Mouse (Mus musculus) kidney, embryonic 14.5 days (tissue): ENCODE results near the gene Dock1. TPM values are rescaled to one million over a fixed set of nuclear protein-coding genes. Genes with fewer than 3 reads are reported as not detected.

Source experiments
- ATAC-seq: fragments of 200-750 bp; cut with Nextera tagmentation; 2 replicates; pipeline ENCODE4 v1.8.0; 2017; ENCODE audit warnings: moderate number of reproducible peaks, mild to moderate bottlenecking, moderate TSS enrichment, moderate library complexity; ENCODE audit not compliant: low FRiP score, low TSS enrichment
- H3K27ac ChIP-seq: fragments of 300-500 bp; sonication (generic); 2 replicates; pipeline ENCODE4 v1.5.1; 2014; ENCODE audit warnings: low read depth, mild to moderate bottlenecking, low read length, moderate library complexity, mixed read lengths
- H3K27me3 ChIP-seq: fragments of 300-500 bp; sonication (generic); 2 replicates; pipeline ENCODE4 v1.6.1; 2014; ENCODE audit warnings: mild to moderate bottlenecking, low read length; ENCODE audit not compliant: control insufficient read depth, insufficient read depth
- H3K36me3 ChIP-seq: fragments of 300-500 bp; sonication (generic); 2 replicates; pipeline ENCODE4 v1.6.1; 2014; ENCODE audit warnings: low read length, mixed read lengths; ENCODE audit not compliant: control insufficient read depth, insufficient read depth
- H3K4me1 ChIP-seq: fragments of 300-500 bp; sonication (generic); 2 replicates; pipeline ENCODE4 v1.6.1; 2014; ENCODE audit warnings: low read length, mixed read lengths; ENCODE audit not compliant: control insufficient read depth, insufficient read depth
- H3K4me2 ChIP-seq: fragments of 300-500 bp; sonication (generic); replicated peaks from 2 replicates; pipeline ENCODE4 v1.6.1; 2014; ENCODE audit warnings: low read depth, mild to moderate bottlenecking, low read length
- H3K4me3 ChIP-seq: fragments of 300-500 bp; sonication (generic); 2 replicates; pipeline ENCODE4 v1.5.1; 2014; ENCODE audit warnings: mild to moderate bottlenecking, low read length
- H3K9ac ChIP-seq: fragments of 300-500 bp; sonication (generic); 2 replicates; pipeline ENCODE4 v1.6.1; 2014; ENCODE audit warnings: low read depth, mild to moderate bottlenecking, low read length, moderate library complexity
- H3K9me3 ChIP-seq: fragments of 300-500 bp; sonication (generic); 2 replicates; pipeline ENCODE4 v1.6.1; 2016; ENCODE audit warnings: low read length; ENCODE audit not compliant: control insufficient read depth
- WGBS: fragments of 180-500 bp; shearing (Covaris S2); extraction: QIAGEN DNeasy Blood & Tissue Kit; methylation state at CpG from one replicate; pipeline ENCODE4 v1.1.7; 2014; 5-methylcytosine and 5-hydroxymethylcytosine counted together
- polyA plus RNA-seq: library from polyadenylated mRNA; unstranded; fragments of >200 nt; fragmentation: Nextera tagmentation; extraction: Ambion mirVana; gene quantifications from 2 replicates; pipeline ENCODE4 v1.2.1, GENCODE M21; 2014

Gene Dock1
- polyA plus RNA-seq, 1 experiment from 2014 or later, result 60.6 TPM

DNA sequence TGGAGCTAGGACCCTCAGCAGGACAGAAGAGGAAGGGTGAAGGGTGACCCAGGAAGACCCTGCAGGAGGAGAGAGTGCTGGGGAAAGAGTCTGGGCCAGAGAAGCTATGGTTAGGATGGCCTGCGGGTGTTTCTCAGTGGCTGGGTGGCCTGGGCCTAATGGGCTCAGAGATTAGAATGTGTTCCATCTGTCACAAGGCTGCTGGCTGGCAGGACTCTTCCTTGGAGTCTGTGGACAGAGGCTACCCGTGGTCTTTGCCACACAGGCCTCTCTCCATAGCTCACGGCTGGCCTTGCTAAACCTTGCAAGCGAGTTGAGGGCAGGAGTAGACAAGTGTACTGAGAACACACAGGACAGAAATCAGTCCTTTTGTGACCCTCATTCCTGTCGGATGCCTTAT, 32.0 kb downstream of the Dock1 start:
- no peak for ATAC-seq
- H3K9ac ChIP-seq, result no peak overlapping the region
- H3K9me3 ChIP-seq, result no peaks in the 10 kb centered on the region
- 87% methylated on average over 5 of the region's 5 CpGs for WGBS
- H3K27ac ChIP-seq, result no peak overlapping the region
- H3K4me2 ChIP-seq, result no peak overlapping the region
- H3K36me3 ChIP-seq, result no peaks in the 10 kb centered on the region
- no peak overlapping the region for H3K4me3 ChIP-seq
- H3K27me3 ChIP-seq, result no peaks in the 10 kb centered on the region
- H3K4me1 ChIP-seq, result peaks cover 35% of the 10 kb centered on the region; the same call in 1 of the 2 replicates

DNA sequence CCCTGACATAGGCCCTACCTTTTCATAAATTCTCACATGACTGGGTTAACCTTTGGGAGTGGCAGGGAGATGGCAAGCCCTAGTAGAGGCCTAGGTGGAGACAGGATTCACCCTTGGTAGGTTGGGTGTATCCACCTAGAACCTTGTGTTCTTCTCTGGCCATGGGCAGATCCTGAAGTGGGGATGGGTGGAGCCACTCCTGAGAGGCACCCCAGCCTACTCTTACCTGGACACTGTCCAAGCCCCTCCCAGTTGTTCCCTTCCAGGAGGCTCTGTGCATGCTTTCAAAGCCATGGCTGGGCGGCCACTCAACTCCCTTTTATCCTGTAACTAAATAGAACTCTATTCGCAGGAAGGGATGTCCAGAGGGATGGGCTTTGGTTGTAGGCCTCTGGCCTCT, 33.2 kb downstream of the Dock1 start:
- H3K27ac ChIP-seq, result no peak overlapping the region
- H3K9ac ChIP-seq, result no peak overlapping the region
- no peaks in the 10 kb centered on the region for H3K9me3 ChIP-seq
- no peak overlapping the region for H3K4me3 ChIP-seq
- no peak for ATAC-seq
- H3K27me3 ChIP-seq, result no peaks in the 10 kb centered on the region
- WGBS, result 63% methylated on average over 2 of the region's 2 CpGs
- H3K4me2 ChIP-seq, result no peak overlapping the region
- peaks cover 30% of the 10 kb centered on the region; the same call in 1 of the 2 replicates for H3K4me1 ChIP-seq
- H3K36me3 ChIP-seq, result no peaks in the 10 kb centered on the region

DNA sequence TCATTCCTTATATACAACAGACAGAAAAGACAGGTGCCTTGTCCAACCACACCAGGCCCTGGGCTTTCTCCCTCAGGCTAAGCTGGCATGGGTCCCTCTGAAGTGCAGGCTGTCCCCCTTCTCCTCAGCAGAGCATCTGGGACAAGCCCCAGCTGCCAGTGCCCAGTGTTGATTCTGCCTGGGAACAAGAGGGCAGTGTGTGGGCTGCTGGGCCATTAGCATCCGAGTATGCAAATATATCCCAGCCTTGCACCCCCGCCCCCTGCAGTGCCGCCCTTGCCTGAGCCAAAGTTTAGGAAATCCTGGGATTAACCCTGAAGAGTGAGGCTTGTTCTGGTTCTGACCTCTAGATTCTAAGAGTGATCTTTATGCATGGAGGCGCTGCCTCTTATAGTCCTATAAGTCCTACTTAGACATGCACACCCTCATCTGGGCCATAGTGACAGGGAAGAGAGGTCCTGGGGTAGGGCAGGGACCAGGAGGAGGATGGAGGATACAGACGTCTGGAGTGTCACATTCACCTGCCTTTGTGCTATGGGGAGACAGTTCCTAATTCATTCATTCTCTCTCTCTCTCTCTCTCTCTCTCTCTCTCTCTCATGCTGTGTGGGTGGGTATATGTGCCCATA, 38.9 kb downstream of the Dock1 start:
- no peak overlapping the region for H3K4me3 ChIP-seq
- 39% methylated on average over 5 of the region's 5 CpGs for WGBS
- H3K9ac ChIP-seq, result no peak overlapping the region
- ATAC-seq, result no peak; the same call in 1 of the 2 replicates
- H3K27me3 ChIP-seq, result no peaks in the 10 kb centered on the region
- no peaks in the 10 kb centered on the region for H3K9me3 ChIP-seq
- H3K27ac ChIP-seq, result no peak overlapping the region
- H3K4me2 ChIP-seq, result no peak overlapping the region
- no peaks in the 10 kb centered on the region for H3K36me3 ChIP-seq
- H3K4me1 ChIP-seq, result peaks cover 14% of the 10 kb centered on the region; the same call in 1 of the 2 replicates

DNA sequence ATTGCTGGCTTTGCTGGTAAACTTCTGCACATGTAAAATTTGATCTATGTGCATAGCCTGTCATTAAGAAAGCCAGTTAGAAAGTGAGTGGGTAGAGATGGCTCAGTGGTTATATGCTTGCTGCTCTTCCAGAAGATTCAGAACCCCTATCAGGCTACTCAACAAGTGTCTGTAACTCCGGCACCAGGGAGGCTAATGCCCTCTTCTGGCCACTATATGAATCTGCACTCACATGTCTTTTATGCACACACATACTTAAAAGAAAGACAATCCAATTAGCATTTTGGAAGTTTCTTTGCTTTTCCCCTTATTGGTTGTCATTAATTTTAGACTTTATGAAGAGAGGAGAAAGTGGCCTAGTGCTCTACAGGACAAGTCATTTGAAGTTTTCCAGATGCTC, 41.1 kb downstream of the Dock1 start:
- no peaks in the 10 kb centered on the region for H3K36me3 ChIP-seq
- no peak overlapping the region for H3K4me2 ChIP-seq
- 96% methylated on average over 1 of the region's 1 CpGs for WGBS
- H3K27me3 ChIP-seq, result no peaks in the 10 kb centered on the region
- H3K27ac ChIP-seq, result no peak overlapping the region
- H3K4me3 ChIP-seq, result no peak overlapping the region
- 0 out of 2 replicates have a peak, but pooled peaks cover 2% of the 10 kb centered on the region for H3K4me1 ChIP-seq
- no peak for ATAC-seq
- H3K9me3 ChIP-seq, result no peaks in the 10 kb centered on the region
- no peak overlapping the region for H3K9ac ChIP-seq

DNA sequence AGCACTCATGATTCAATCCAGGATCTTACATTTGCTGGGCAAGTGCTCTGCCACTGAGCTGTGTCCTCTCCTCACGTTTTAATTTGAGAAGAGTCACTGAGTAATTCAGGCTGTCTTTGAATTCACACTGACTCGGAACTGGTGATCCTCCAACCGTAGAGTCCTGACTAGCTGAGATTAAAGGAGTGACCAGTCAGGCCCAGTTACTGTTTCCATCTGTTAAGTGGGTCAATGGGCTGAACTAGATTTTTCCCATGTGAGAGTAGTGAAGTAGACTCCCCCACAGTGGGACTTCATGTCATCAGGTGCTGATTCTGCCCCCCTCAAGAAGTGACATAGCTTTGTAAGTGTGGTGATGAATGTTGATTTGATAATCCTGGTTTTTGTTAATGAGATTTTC, 49.0 kb downstream of the Dock1 start:
- Histone ChIP-seq H3K36me3 (no peaks in the 10 kb centered on the region), H3K4me3 (no peak overlapping the region), H3K4me1 (no peaks in the 10 kb centered on the region), H3K9ac (no peak overlapping the region), H3K27ac (no peak overlapping the region), H3K4me2 (no peak overlapping the region), H3K27me3 (no peaks in the 10 kb centered on the region), H3K9me3 (no peaks in the 10 kb centered on the region)
- 54% methylated on average over 3 of the region's 3 CpGs for WGBS
- ATAC-seq, result no peak

DNA sequence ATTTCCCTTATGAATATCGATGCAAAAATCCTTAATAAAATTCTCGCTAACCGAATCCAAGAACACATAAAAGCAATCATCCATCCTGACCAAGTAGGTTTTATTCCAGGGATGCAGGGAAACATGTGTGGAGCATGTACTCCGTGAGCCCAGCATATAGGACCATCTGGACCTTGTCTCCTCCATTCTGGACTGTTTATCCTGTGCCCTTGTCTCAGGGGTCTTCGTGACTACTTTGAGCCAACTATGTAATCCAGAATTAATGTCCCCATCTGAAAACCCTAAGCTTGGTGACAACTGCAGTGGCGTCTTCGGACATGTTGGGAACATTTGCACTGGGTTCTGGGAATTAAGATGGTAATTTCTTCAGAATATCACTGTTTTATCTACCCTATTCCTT, 51.9 kb downstream of the Dock1 start:
- H3K4me2 ChIP-seq, result no peak overlapping the region
- H3K27ac ChIP-seq, result no peak overlapping the region
- no peaks in the 10 kb centered on the region for H3K9me3 ChIP-seq
- no peak overlapping the region for H3K9ac ChIP-seq
- H3K4me1 ChIP-seq, result peaks cover 13% of the 10 kb centered on the region
- no peak for ATAC-seq
- no peak overlapping the region for H3K4me3 ChIP-seq
- peaks cover 8% of the 10 kb centered on the region; the same call in 1 of the 2 replicates for H3K36me3 ChIP-seq
- no peaks in the 10 kb centered on the region for H3K27me3 ChIP-seq
- WGBS, result 94% methylated on average over 7 of the region's 7 CpGs

DNA sequence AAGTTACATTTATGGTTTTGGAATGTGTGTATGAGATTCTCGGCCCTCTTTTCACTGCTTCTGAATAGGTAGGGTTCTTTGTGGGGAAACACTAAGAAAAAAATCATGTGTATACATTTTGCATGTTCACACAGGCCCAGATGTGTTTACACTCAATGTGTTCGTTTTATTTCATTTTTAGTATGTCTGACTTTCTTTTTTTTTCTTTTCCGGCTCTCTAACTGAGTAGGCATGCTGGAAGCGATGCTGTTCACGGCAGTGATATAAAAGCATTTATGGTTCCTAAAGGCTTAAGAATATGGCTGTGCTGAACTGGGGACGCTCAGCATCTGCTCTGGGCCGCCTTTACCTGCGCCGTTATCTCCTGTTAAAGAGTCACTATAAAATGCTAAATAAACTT, 52.5 kb downstream of the Dock1 start:
- H3K4me1 ChIP-seq, result peaks cover 13% of the 10 kb centered on the region
- no peak overlapping the region for H3K9ac ChIP-seq
- ATAC-seq, result no peak
- H3K36me3 ChIP-seq, result peaks cover 12% of the 10 kb centered on the region; the same call in 1 of the 2 replicates
- WGBS, result 91% methylated on average over 9 of the region's 9 CpGs
- no peak overlapping the region for H3K27ac ChIP-seq
- H3K4me3 ChIP-seq, result no peak overlapping the region
- no peaks in the 10 kb centered on the region for H3K27me3 ChIP-seq
- no peak overlapping the region for H3K4me2 ChIP-seq
- no peaks in the 10 kb centered on the region for H3K9me3 ChIP-seq

DNA sequence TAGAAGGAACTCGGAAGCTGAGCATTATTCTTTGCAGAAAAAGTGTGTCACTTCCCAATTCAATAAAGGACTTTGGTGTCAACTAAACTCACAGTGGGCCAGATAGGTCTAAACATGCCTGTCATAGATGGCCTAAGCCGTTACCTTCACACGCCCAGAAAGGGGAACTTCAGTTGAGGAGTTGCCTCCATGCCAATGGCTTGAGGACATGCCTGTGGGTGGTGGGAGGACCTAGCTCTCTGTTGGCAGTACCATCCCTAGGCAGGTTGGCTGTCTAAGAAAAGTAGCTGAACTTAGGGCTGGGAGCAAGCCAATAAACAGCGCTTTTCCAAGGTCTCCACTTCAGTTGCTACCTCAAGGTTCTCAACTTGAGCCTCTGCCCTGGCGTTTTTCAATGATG, 53.1 kb downstream of the Dock1 start:
- Histone ChIP-seq H3K9me3 (no peaks in the 10 kb centered on the region), H3K27me3 (no peaks in the 10 kb centered on the region), H3K27ac (no peak overlapping the region), H3K4me1 (peaks cover 13% of the 10 kb centered on the region), H3K36me3 (peaks cover 12% of the 10 kb centered on the region; the same call in 1 of the 2 replicates), H3K4me2 (no peak overlapping the region), H3K4me3 (no peak overlapping the region), H3K9ac (no peak overlapping the region)
- 90% methylated on average over 5 of the region's 5 CpGs for WGBS
- ATAC-seq, result no peak

DNA sequence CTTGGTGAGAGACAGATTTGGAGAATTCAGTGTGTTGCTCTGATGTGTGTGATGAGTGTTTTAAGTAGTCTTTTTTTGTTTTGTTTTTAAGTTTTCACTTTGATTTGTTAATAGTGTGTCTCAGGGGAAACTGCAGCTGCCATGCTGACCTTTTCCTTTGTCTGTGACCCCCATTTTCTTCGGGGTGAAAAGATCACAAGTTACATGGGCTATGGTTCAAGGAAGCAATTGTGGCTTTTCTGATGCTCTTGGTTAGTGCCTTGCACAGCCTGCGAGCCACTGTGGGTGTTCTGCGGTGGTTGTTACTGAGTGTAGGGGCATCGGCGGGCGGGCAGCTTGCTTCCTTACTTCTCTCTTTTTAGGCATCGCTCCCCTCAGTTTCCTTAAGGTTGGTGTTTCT, 54.4 kb downstream of the Dock1 start:
- 43% methylated on average over 7 of the region's 7 CpGs for WGBS
- ATAC-seq, result no peak
- Histone ChIP-seq H3K4me3 (no peak overlapping the region), H3K36me3 (peaks cover 17% of the 10 kb centered on the region; the same call in 1 of the 2 replicates), H3K9me3 (no peaks in the 10 kb centered on the region), H3K4me2 (no peak overlapping the region), H3K9ac (no peak overlapping the region), H3K4me1 (peaks cover 13% of the 10 kb centered on the region), H3K27me3 (no peaks in the 10 kb centered on the region), H3K27ac (no peak overlapping the region)
